Comparison of ENCODE assay signal across 8 mouse cellular contexts in the genomic region with DNA sequence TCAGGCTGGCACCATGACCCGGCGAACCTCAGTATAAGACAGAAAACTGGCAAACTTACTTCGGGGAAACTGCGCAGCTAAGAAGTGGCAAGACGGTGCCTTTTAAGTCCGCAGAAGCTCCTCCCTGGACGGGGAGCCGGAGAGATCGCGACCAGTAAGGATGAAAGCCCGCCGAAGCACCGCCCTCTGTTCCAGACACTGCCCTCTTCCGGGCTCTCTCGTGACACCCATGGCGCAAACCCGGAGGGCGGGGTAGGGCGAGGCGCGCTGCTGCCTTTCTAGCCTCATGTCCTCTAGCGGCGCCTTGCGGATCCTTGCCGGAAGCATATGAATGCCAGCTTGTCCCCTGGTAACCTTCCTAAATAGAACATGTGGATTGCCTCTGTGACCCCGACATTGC. TPM values are rescaled to one million over a fixed set of nuclear protein-coding genes. Genes with fewer than 3 reads are reported as not detected.
DNase-seq lines count a peak whose midpoint lies in the region; ATAC-seq and TF ChIP-seq lines count a peak whose summit lies in the region.

A gene (minus strand): TSS at position 179 of the 400 bp plus-strand sequence.

- peak within 1 kb of the TSS; percentile 51 for H3K4me3 ChIP-seq in forebrain, embryonic 15.5 days
- peak within 1 kb of the TSS; percentile 56 for H3K4me3 ChIP-seq in lung, adult 2 months (replicated peaks; ENCODE audit: extremely low read depth, low read depth, low read length)

- intact Hi-C loops in heart, postnatal 25 days (cut with DNase I) = loop anchor here (5.0 to 10.0 kb wide), 3 partner anchors 46 to 99 kb away; a partner anchor contains a TSS

- WGBS in forebrain, embryonic 15.5 days = 17% methylated on average over 26 of the region's 26 CpGs
- 22% methylated on average over 26 of the region's 26 CpGs for WGBS in lung, adult 2 months

- H3K9me3 ChIP-seq in forebrain, embryonic 15.5 days = no peaks in the 10 kb centered on the region

- TF ChIP-seq POLR2A in lung, adult 2 months (IDR thresholded peaks at IDR 0.05; ENCODE audit: borderline replicate concordance, extremely low read depth, low read depth, low read length) = peak; percentile 76; the same call in 1 of the 2 replicates

- H3K4me2 ChIP-seq in forebrain, embryonic 15.5 days (replicated peaks) = peak within 1 kb of the TSS; percentile 62

- H3K36me3 ChIP-seq in forebrain, embryonic 15.5 days = no peaks in the 10 kb centered on the region

- H3K27me3 ChIP-seq in forebrain, embryonic 15.5 days = no peaks in the 10 kb centered on the region

- no peaks in the 10 kb centered on the region; the same call in 1 of the 2 replicates for H3K4me1 ChIP-seq in forebrain, embryonic 15.5 days
- H3K4me1 ChIP-seq in lung, adult 2 months (ENCODE audit: control insufficient read depth, insufficient read depth, low read length) = peaks cover 4% of the 10 kb centered on the region

- no peak within 1 kb of the TSS for H3K27ac ChIP-seq in forebrain, embryonic 15.5 days (replicated peaks)

- DNase-seq in ES-CJ7 (ENCODE audit: low read depth, low spot score) = peak; percentile 92
- DNase-seq in cerebellum, adult 11 months = peak; percentile 86
- peak; percentile 91 for DNase-seq in heart, postnatal 25 days (ENCODE audit: low spot score)
- peak; percentile 84 to 94 for DNase-seq in layer of hippocampus, adult 18-20 months (ENCODE audit: low spot score in 2 of 2)
- peak; percentile 85 for DNase-seq in lung, adult 2 months
- DNase-seq in thymus, adult 18-20 months = peak; percentile 85 to 89

- TF ChIP-seq CTCF in lung, adult 2 months (IDR thresholded peaks at IDR 0.05; ENCODE audit: insufficient read depth, low read length) = peak; percentile 61

- peak within 1 kb of the TSS; percentile 43 for H3K9ac ChIP-seq in forebrain, embryonic 15.5 days (replicated peaks)

- ATAC-seq in forebrain, embryonic 15.5 days (replicated peaks) = peak; percentile 98
- peak; percentile 95 for ATAC-seq in neutrophil, adult 5-6 weeks (ENCODE audit: extremely low read depth, insufficient number of reproducible peaks, low FRiP score, poor library complexity, severe bottlenecking)

RNA-seq across cellular contexts. Expression of the gene that starts here (rescaled TPM):
- 53.4 and 57.2 TPM in 2 replicates for polyA plus RNA-seq in forebrain, embryonic 15.5 days (2015; fragmentation: Nextera tagmentation; extraction: Ambion mirVana)
- 10 to 100 TPM; 34.8 to 35.5 TPM for total RNA-seq in heart, postnatal 25 days (2021)
- total RNA-seq in layer of hippocampus, adult 18-20 months (2021) = 10 to 100 TPM; 73.8 to 80.7 TPM
- 40.0 and 65.8 TPM in 2 replicates for polyA plus RNA-seq in lung, adult 2 months (2012; rRNA removed)
- 1,017 and 1,066 TPM in 2 replicates for total RNA-seq in neutrophil, adult 5-6 weeks (2017)

Comparison
In these comparisons a context has a peak if more than half of its experiments do, and no peak if none do; other contexts are left out.
1. RNA of the gene that starts here (total RNA-seq): 1,017 to 1,066 TPM in neutrophil, adult 5-6 weeks; 73.8 to 80.7 TPM in layer of hippocampus, adult 18-20 months and 34.8 to 35.5 TPM in heart, postnatal 25 days; every median in the first group is over 10 times any median in the second.
2. Peak in every context shown above with its lines, with median percentiles within 50 percentile points of each other: DNase-seq.